ENCODE assay signal across 8 mouse cellular contexts in genomic region chr11:114066098-114066950, GRCm38 (mm10). TPM values are rescaled to one million over a fixed set of nuclear protein-coding genes. Genes with fewer than 3 reads are reported as not detected.
DNase-seq lines count a peak whose midpoint lies in the region; ATAC-seq and TF ChIP-seq lines count a peak whose summit lies in the region.

No protein-coding gene starts in this region.

- H3K27me3 ChIP-seq in heart, embryonic 15.5 days = peaks cover 46% of the 10 kb centered on the region
- H3K27me3 ChIP-seq in limb, embryonic 14.5 days (ENCODE audit: control insufficient read depth, insufficient read depth, low read length) = peaks cover 19% of the 10 kb centered on the region; the same call in 1 of the 2 replicates
- peaks cover 22% of the 10 kb centered on the region for H3K27me3 ChIP-seq in neural tube, embryonic 13.5 days

- peak overlapping the region; percentile 84 for H3K27ac ChIP-seq in heart, embryonic 15.5 days
- peak overlapping the region; percentile 88 for H3K27ac ChIP-seq in limb, embryonic 14.5 days (replicated peaks; ENCODE audit: low read depth, low read length)
- H3K27ac ChIP-seq in neural tube, embryonic 13.5 days (replicated peaks) = peak overlapping the region; percentile 93

- H3K36me3 ChIP-seq in heart, embryonic 15.5 days = no peaks in the 10 kb centered on the region
- H3K36me3 ChIP-seq in limb, embryonic 14.5 days (ENCODE audit: control insufficient read depth, insufficient read depth, low read length) = no peaks in the 10 kb centered on the region
- no peaks in the 10 kb centered on the region for H3K36me3 ChIP-seq in neural tube, embryonic 13.5 days

- peak overlapping the region; percentile 94 for H3K4me2 ChIP-seq in heart, embryonic 15.5 days
- H3K4me2 ChIP-seq in limb, embryonic 14.5 days (replicated peaks; ENCODE audit: low read depth, low read length, severe bottlenecking) = peak overlapping the region; percentile 98
- H3K4me2 ChIP-seq in neural tube, embryonic 13.5 days = peak overlapping the region; percentile 95

- DNase-seq in cerebellum, postnatal 10 days = peak; percentile 62 to 64
- no peak for DNase-seq in cerebellum, adult 9-10 months
- peak; percentile 33 for DNase-seq in right cerebral cortex, postnatal 14 days
- DNase-seq in right cerebral cortex, postnatal 25 days = no peak
- no peak for DNase-seq in limb, embryonic 14.5 days (ENCODE audit: low spot score)
- DNase-seq in thymus, postnatal 36 days = no peak

- no peaks in the 10 kb centered on the region for H3K9me3 ChIP-seq in heart, embryonic 15.5 days (replicated peaks)
- H3K9me3 ChIP-seq in limb, embryonic 14.5 days (ENCODE audit: control insufficient read depth, low read length) = no peaks in the 10 kb centered on the region
- no peaks in the 10 kb centered on the region for H3K9me3 ChIP-seq in neural tube, embryonic 13.5 days

- peak overlapping the region; percentile 65 for H3K9ac ChIP-seq in heart, embryonic 15.5 days
- H3K9ac ChIP-seq in limb, embryonic 14.5 days (ENCODE audit: low read depth, low read length, severe bottlenecking) = peak overlapping the region; percentile 75
- H3K9ac ChIP-seq in neural tube, embryonic 13.5 days = peak overlapping the region; percentile 83

- WGBS in heart, embryonic 15.5 days = under 1% methylated on average over 90 of the region's 90 CpGs
- WGBS in limb, embryonic 14.5 days = under 1% methylated on average over 70 of the region's 90 CpGs
- WGBS in neural tube, embryonic 13.5 days = under 1% methylated on average over 90 of the region's 90 CpGs

- H3K4me3 ChIP-seq in heart, embryonic 15.5 days = peak overlapping the region; percentile 62
- peak overlapping the region; percentile 73 for H3K4me3 ChIP-seq in limb, embryonic 14.5 days (replicated peaks; ENCODE audit: low read length)
- H3K4me3 ChIP-seq in neural tube, embryonic 13.5 days = peak overlapping the region; percentile 67

- TF ChIP-seq POLR2A in limb, embryonic 14.5 days (IDR thresholded peaks at IDR 0.05; ENCODE audit: borderline replicate concordance, extremely low read depth, insufficient read depth, insufficient read length) = no peak

- ATAC-seq in heart, embryonic 15.5 days (replicated peaks; ENCODE audit: insufficient number of reproducible peaks, insufficient read depth, low FRiP score, low read depth) = peak; percentile 23; the same call in 1 of the 2 replicates
- ATAC-seq in limb, embryonic 14.5 days (ENCODE audit: low FRiP score, low read depth) = peak; percentile 7
- peak; percentile 32 for ATAC-seq in neural tube, embryonic 13.5 days (ENCODE audit: low read depth)

- H3K4me1 ChIP-seq in heart, embryonic 15.5 days (replicated peaks) = peaks cover 47% of the 10 kb centered on the region
- H3K4me1 ChIP-seq in limb, embryonic 14.5 days (ENCODE audit: control insufficient read depth, insufficient read depth, low read length) = peaks cover 40% of the 10 kb centered on the region
- H3K4me1 ChIP-seq in neural tube, embryonic 13.5 days (replicated peaks) = peaks cover 73% of the 10 kb centered on the region

RNA-seq across cellular contexts. Expression of gene Sdk2, which starts 0.5 kb away (rescaled TPM):
- 1.4 and 2.0 TPM in 2 replicates for polyA plus RNA-seq in heart, embryonic 15.5 days (2015; fragmentation: Nextera tagmentation; extraction: Ambion mirVana)
- 11.6 and 13.3 TPM in 2 replicates for polyA plus RNA-seq in limb, embryonic 14.5 days (2012; rRNA removed)
- 7.4 and 8.0 TPM in 2 replicates for polyA plus RNA-seq in limb, embryonic 14.5 days (2014; fragmentation: Nextera tagmentation; extraction: Ambion mirVana)
- polyA plus RNA-seq in neural tube, embryonic 13.5 days (2015; fragmentation: Nextera tagmentation; extraction: Ambion mirVana) = 3.9 and 4.7 TPM in 2 replicates

Comparison
In these comparisons a context has a peak if more than half of its experiments do, and no peak if none do; other contexts are left out.
1. DNase-seq: peak in cerebellum, postnatal 10 days (2 of 2) and right cerebral cortex, postnatal 14 days (single experiment); none in cerebellum, adult 9-10 months (single experiment), right cerebral cortex, postnatal 25 days (single experiment), limb, embryonic 14.5 days (single experiment) and thymus, postnatal 36 days (0 of 2).
2. Peak in every context shown above with its lines, with median percentiles within 50 percentile points of each other: ATAC-seq, H3K27ac ChIP-seq, H3K4me2 ChIP-seq, H3K4me3 ChIP-seq and H3K9ac ChIP-seq.